Mouse (Mus musculus) embryonic stem cell, embryonic (primary cell): ENCODE data around the gene Gm9117.
"Not testable (repeated sequence)": the region's sequence is repeated elsewhere in the genome, so short reads cannot be mapped to it uniquely, and the experiment has no call there.

Experiments
- CTCF ChIA-PET, 4 experiments: fragments of 300-600 bp in 2 of 4; fragments of 350-600 bp in 2 of 4; sonication (Branson Sonifier 250); formaldehyde crosslinking; loops; one replicate each; lab custom pipeline; 2022; ENCODE audit warnings: inconsistent platforms in 2 of 4; lab: Charles Lee
- POLR2A ChIA-PET, 4 experiments: fragments of 300-600 bp in 2 of 4; fragments of 350-600 bp in 2 of 4; sonication (Branson Sonifier 250); formaldehyde crosslinking; loops; one replicate each; lab custom pipeline; 2022; ENCODE audit warnings: antibody characterized with exemption in 4 of 4, inconsistent platforms in 1 of 4; lab: Charles Lee

Gene Gm9117

GRCm38 (mm10) chr3:93943443-93943842 is at the start of gene Gm9117:
Gm9117 (minus strand) TSS chr3:93943543.
- POLR2A ChIA-PET, CTCF ChIA-PET: not testable (repeated sequence)

- POLR2A ChIA-PET, CTCF ChIA-PET: not testable (repeated sequence)
Observed at GRCm38 (mm10) chr3:93968938-93969337, 25.6 kb upstream of the Gm9117 start.

- POLR2A ChIA-PET, CTCF ChIA-PET: not testable (repeated sequence)
Observed at GRCm38 (mm10) chr3:93961214-93961613, 17.9 kb upstream of the Gm9117 start, which contains the start of gene Tdpoz5. Tdpoz5 (minus strand) TSS chr3:93961314.

- POLR2A ChIA-PET, CTCF ChIA-PET: not testable (repeated sequence)
Observed at GRCm38 (mm10) chr3:93938386-93938785, 5.0 kb downstream of the Gm9117 start.
